Mouse (Mus musculus) layer of hippocampus, adult 18-20 months (tissue): ENCODE measurements around the gene Usp28. TPM values are rescaled to one million over a fixed set of nuclear protein-coding genes. Genes with fewer than 3 reads are reported as not detected.
A peak's percentile ranks its signal among the peaks of the same experiment; 100 is the strongest.

Source experiments
- DNase-seq, 2 experiments: peaks; one replicate each; pipeline ENCODE4 v3.0.0; 2022; ENCODE audit warnings: low spot score in 2 of 2
- total RNA-seq, 2 experiments: library from RNA; stranded (reverse); gene quantifications; 2 replicates each; pipeline ENCODE4 v1.2.3; 2021

Gene Usp28
- total RNA-seq, 2 experiments from 2014 or later, result 26.7 to 31.9 TPM

DNA sequence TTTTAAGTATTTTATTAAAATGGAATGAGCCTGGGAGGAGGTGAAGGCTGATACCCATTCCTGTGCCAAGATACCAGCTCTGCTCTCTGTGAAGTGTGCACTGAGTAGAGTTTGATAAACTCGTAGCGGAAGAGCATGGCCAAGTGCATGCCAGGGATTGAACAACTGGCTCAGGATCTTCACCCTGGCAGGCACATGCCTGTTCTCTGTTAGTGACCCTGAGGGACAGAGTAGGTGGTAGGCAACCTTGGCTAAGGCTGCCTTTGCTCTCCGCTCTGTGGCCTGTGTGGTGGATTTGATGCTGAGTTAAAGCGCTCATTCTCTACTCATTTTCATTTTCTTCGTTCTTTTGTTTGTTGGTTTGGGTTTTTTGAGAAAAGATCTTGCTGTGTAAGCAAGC is 36.1 kb downstream of the Usp28 start:
- no peak for DNase-seq

DNA sequence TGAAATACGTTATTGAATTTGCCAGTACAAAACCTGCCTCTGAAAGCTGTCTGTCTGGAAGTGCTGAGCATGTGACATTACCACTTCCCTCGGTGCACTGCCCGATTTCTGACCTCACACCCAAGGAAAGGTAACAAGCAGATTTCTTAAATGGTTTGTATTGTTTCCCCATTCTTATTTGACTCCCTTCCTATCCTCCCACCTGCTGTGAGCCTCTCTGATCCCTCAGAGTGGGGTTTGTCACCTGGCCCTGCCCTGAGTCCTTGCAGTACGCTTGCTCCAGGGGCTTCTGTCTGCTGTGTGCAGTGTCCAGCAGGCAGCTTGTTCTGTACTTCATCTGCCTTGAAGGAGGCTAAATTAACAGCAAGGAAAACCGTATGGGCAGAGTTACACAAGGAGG is 38.8 kb downstream of the Usp28 start:
- no peak for DNase-seq

DNA sequence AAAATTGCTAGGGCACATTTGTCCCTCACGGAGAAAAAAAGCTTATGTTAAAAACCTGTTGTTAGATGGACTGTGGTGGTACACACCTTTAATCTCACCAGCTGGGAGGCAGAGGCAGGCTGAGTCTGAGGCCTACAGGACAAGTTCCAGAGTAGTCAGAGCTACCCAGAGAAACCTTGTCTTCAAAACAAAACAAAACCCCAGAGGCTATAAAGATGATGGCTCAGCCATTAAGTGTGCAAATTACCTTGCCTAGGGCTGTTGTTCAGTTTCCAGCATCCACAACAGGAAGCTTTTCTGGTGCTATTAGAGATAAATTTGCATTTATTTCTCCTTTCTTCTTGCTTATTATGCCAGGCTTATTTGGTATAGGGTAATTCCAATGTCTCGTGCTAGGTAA is 39.4 kb downstream of the Usp28 start:
- DNase-seq, result no peak

DNA sequence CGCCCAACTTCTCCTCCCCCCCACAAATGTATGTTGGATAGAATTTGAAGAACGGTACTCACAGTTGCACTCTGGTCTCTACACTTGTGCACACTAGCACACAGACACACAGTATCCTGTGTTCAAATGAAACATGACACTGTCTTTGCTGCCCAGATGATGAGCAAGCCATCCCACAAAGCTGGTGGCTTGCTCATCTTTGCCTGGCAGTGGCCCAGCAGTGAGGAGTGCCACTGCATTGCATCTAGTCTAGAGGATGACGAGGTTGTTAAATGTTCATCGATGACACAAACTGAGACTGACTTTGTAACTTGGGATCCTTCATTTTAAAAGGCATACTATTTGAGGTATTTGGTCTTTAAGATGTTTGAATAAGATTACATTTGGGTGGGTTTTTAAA is 49.6 kb downstream of the Usp28 start:
- DNase-seq, result peak; percentile 23 to 49

DNA sequence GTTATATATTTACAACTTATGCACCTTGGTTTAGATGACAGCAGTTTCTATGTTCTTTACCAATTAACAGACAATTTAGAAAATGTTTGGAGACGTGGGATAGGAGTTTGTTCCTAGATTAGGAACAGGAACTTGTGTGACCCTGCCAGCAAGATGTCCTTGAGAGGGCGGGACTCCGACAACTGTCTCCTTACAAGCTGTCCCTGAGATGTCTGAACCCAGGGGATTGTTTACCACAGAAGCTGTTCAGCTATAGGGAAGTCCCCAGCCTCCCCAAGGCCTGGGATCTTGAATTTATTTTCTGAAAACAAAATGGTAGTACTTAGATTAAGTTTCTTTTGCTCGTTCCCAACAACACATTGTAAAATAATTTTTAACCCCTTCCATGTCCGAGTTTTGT is 65.7 kb downstream of the Usp28 start:
- DNase-seq, result no peak

DNA sequence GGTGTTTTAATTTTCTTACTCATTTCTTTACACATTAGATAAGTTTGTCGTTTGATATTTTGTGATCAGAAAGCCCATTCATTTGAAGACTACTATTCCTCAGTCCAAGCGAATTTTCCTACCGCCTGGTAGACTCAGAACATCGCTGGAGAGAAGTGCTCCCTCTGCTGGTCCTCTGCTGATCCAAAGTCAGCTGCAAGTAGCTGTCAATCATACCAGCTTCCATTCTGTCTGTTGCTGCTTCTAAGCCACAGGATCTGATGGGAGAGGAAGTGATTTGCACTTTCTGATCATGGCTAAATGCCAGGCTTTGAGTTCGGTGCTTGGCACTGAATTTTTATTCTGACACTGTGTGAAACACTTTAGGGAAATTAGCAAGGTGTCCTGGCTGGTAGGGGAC is 66.2 kb downstream of the Usp28 start:
- peak; percentile 61 to 85 for DNase-seq

DNA sequence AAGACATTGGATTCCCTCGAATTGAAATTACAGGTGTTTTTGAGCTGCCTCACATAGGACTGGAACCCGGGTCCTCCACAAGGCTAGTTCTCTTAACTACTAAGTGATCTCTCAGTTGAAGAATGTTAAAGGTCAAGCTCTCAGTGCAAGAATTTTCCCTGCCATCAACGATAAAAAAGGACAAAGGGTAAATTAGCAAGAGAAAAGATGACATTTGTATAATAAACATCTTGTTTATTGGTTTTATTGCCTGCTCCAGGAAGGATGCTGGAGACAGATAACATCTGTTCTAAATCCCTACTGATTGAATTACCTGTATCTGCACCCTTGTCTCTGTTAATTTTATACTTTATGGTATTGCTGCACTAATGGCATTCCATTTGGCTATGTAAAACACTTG is 68.9 kb downstream of the Usp28 start:
- no peak for DNase-seq

DNA sequence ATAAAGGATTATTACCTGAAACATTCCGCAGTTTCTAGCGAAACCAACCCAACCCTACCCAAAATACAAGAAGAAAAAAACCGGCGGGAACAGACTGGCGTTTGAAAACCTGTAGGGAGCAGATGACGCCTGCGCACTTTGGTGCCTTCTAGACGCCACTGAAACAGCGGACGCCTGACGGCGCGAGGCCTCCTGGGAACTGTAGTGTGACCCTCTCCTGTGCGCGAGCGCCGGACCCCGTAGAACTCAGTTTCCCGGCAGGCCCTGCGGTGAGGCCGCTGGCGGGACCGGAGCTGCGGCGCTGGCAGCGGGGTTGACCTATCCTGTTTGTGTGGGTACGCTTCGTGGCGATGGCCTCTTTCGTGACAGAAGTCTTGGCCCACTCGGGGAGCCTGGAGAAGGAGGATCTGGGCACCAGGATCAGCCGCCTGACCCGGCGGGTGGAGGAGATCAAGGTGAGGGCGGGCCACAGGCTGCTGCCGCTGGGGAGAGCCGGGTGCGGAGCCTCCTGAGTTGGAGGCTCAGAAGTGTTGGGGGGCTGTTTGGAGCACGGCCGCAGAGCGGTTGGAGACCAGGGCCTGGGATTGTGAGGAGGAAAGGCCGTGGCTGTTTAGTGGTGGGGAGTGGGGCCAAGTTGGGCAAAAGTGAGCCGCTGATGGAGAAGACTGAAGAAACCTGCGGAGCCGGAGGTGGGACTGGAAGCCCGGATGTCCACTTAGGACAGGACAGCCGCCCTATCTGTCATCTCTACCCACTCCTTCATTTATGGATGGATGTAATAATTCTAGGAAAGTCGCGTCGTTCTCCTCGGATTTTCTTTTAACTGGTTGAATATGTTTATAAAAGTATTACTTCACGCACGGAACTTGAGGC is 70.4 kb downstream of the Usp28 start, which contains the start of gene Zw10:
TSS of gene Zw10 (plus strand) at position 281 of the 873 bp plus-strand sequence.
- peak; percentile 92 to 97 for DNase-seq

DNA sequence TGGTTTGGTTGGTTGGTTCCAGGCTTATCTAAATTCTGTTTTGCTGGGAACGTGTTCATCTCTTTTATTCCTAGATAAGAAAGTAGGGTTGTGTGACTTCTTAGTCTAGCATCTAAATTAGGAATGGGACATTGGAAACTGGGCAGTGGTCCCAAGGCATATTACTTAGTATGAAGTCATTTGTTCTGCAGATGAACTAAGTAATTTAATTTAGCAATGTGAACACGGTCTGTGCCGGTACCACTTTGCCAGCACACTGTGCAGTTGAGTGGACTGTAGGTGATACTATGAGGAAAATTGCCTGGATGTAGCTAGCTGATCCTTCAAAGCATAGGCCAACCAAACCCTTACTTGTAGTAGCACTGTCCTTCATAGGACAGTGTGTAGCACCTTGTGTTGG is 91.7 kb downstream of the Usp28 start:
- no peak for DNase-seq

DNA sequence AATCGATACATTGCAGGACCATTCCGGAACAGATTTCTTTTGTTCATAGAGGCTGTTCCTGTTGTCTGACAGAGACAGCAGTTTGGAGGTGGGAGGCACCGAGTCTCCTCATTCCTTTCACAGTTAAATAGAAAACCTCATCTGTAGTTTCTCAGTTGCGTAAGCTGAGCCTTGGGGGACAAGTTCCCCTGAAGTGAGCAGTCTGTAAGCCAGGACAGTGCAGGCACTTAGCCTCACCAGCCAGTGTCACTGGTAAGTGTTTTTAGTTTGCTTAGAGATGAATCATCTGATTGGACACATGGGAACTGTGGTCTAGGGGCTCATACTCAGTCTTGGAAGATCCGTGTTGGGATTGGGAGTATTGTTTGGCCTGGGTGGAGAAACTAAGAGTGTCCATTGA is 95.9 kb downstream of the Usp28 start, which contains the start of gene Tmprss5:
TSS of gene Tmprss5 (plus strand) at position 154 of the 400 bp plus-strand sequence.
- DNase-seq, result peak; percentile 9 to 52

DNA sequence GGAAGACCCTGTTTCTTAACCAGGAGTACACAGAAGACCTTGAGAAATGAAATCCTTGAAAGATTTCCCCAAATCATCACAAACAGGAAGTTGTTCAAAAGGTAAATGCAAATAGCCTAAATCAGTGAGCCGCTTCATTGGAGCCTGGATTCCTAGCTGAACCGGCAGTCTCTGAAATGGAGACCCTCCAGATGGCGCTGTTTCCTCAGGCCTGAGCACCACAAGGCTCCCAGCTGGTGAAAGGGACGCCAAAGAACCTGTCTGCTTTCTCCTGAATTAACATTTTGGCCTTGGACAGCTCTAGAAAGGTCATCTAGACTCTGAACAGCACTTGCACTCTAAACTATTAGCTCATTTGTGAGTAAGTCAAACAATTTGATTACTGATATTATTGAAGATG is 96.4 kb downstream of the Usp28 start:
- peak; percentile 59 to 90 for DNase-seq

DNA sequence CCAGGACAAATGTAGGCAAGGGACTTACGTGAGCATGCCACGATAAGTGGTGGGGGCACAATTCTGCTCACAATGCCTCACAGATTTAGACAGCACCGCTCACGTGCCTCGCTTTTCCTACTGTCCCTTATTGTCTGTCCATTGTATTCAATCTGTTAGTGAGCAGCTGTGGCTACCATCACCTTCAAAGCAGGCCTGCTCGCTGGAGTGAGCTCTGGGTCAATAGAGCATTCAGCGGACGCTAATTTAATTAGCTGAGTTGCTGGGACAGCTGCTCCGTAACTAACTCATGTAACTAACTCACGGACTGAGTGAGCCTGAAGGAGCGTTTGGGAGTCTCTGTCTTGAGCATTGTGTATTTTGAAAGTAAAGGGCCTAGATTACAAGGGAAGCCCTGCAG is 102.1 kb downstream of the Usp28 start:
- DNase-seq, result no peak

Other genes with a start within 250 kb of the Usp28 start
- gene Zbtb16, start 149.2 kb upstream of the Usp28 start, total RNA-seq, result 100 to 1,000 TPM; 142 to 156 TPM
- 10 to 100 TPM; 14.5 to 15.9 TPM for gene Htr3a, start 74.3 kb upstream of the Usp28 start, total RNA-seq
- gene Htr3b, start 20.4 kb upstream of the Usp28 start, total RNA-seq, result not detected
- 10 to 100 TPM; 16.8 to 17.0 TPM for gene Zw10, start 70.2 kb downstream of the Usp28 start, total RNA-seq
- gene Tmprss5, start 95.9 kb downstream of the Usp28 start, total RNA-seq, result 1 to 10 TPM in 1 of 2 experiments, under 1 TPM in 1; 0.87 to 1.4 TPM